Mouse (Mus musculus) cerebellum, adult 11-12 months (tissue): ENCODE data around the gene Muc3.
"Not testable (repeated sequence)": the region's sequence is repeated elsewhere in the genome, so short reads cannot be mapped to it uniquely, and the experiment has no call there.

Source experiments
- DNase-seq: peaks from one replicate; pipeline ENCODE4 v3.0.0; 2022

The Muc3 gene

GRCm38 (mm10) chr5:137149272-137149882 is at the start of gene Muc3:
Gene Muc3 (minus strand): TSS chr5:137149322.
- not testable (repeated sequence) for DNase-seq

- DNase-seq = no peak
These were observed 45.5 kb upstream of the Muc3 start for GRCm38 (mm10) chr5:137194488-137195120.

GRCm38 (mm10) chr5:137193279-137193952 is 44.3 kb upstream of the Muc3 start:
- DNase-seq = no peak

GRCm38 (mm10) chr5:137189326-137189725 is 40.2 kb upstream of the Muc3 start:
- DNase-seq = no peak

GRCm38 (mm10) chr5:137185362-137185761 is 36.2 kb upstream of the Muc3 start:
- DNase-seq = no peak

- DNase-seq = no peak
These were observed 30.7 kb upstream of the Muc3 start for GRCm38 (mm10) chr5:137179646-137180374.

GRCm38 (mm10) chr5:137173967-137174366 is 24.8 kb upstream of the Muc3 start:
- DNase-seq = no peak

- DNase-seq = no peak
These were observed 23.5 kb upstream of the Muc3 start for GRCm38 (mm10) chr5:137172591-137172990.

- no peak for DNase-seq
These were observed 22.4 kb upstream of the Muc3 start for GRCm38 (mm10) chr5:137171478-137171877.

- no peak for DNase-seq
These were observed 21.8 kb upstream of the Muc3 start for GRCm38 (mm10) chr5:137170836-137171380.

- no peak for DNase-seq
These were observed 18.4 kb upstream of the Muc3 start for GRCm38 (mm10) chr5:137167539-137167938.

GRCm38 (mm10) chr5:137166012-137166411 is 16.9 kb upstream of the Muc3 start:
- DNase-seq = no peak

GRCm38 (mm10) chr5:137161853-137162252 is 12.7 kb upstream of the Muc3 start:
- DNase-seq = no peak

GRCm38 (mm10) chr5:137159461-137159860 is 10.3 kb upstream of the Muc3 start:
- DNase-seq = no peak

GRCm38 (mm10) chr5:137153289-137153688 is 4.2 kb upstream of the Muc3 start:
- no peak for DNase-seq

GRCm38 (mm10) chr5:137152623-137153022 is 3.5 kb upstream of the Muc3 start:
- no peak for DNase-seq

GRCm38 (mm10) chr5:137140836-137141235 is 8.3 kb downstream of the Muc3 start:
- no peak for DNase-seq

GRCm38 (mm10) chr5:137138977-137139376 is 10.1 kb downstream of the Muc3 start:
- DNase-seq = no peak

- no peak for DNase-seq
These were observed 14.2 kb downstream of the Muc3 start for GRCm38 (mm10) chr5:137134959-137135358.

GRCm38 (mm10) chr5:137131490-137131889 is 17.6 kb downstream of the Muc3 start:
- peak; percentile 22 for DNase-seq

- no peak for DNase-seq
These were observed 19.8 kb downstream of the Muc3 start for GRCm38 (mm10) chr5:137129281-137129680.

- DNase-seq = no peak
These were observed 25.6 kb downstream of the Muc3 start for GRCm38 (mm10) chr5:137123516-137123915.

GRCm38 (mm10) chr5:137122686-137123193 is 26.4 kb downstream of the Muc3 start:
- DNase-seq = peak; percentile 27
